Mouse (Mus musculus) left cerebral cortex, adult 2 months (tissue): ENCODE results near the gene Ube2r2. TPM values are rescaled to one million over a fixed set of nuclear protein-coding genes. Genes with fewer than 3 reads are reported as not detected.
A peak's percentile ranks its signal among the peaks of the same experiment; 100 is the strongest.

ENCODE experiments used
- DNase-seq, 2 experiments: peaks; one replicate each; pipeline ENCODE4 v3.0.0; 2021 to 2022; ENCODE audit warnings: low spot score in 2 of 2, mixed read lengths in 1 of 2; ENCODE audit errors: extremely low spot score in 1 of 2
- H3K27ac ChIP-seq: fragments of 200-600 bp; 2 replicates; pipeline ENCODE4 v1.8.1; 2022
- H3K4me3 ChIP-seq: fragments of 200-600 bp; 2 replicates; pipeline ENCODE4 v1.8.1; 2022
- CTCF ChIP-seq: fragments of 200-600 bp; IDR thresholded peaks from 2 replicates; pipeline ENCODE4 v1.8.1; 2022; ENCODE audit warnings: antibody characterized with exemption, mild to moderate bottlenecking, moderate library complexity
- intact Hi-C: fragments of 180-260 bp; cut with DNase I; formaldehyde crosslinking; loops from one replicate; pipeline ENCODE4 v1.15.1; 2025
- total RNA-seq, 2 experiments: library from RNA; stranded (reverse); gene quantifications; 2 replicates each; pipeline ENCODE4 v1.2.3; 2021

Gene Ube2r2
- total RNA-seq, 2 experiments from 2014 or later, result 78.8 to 80.9 TPM

DNA sequence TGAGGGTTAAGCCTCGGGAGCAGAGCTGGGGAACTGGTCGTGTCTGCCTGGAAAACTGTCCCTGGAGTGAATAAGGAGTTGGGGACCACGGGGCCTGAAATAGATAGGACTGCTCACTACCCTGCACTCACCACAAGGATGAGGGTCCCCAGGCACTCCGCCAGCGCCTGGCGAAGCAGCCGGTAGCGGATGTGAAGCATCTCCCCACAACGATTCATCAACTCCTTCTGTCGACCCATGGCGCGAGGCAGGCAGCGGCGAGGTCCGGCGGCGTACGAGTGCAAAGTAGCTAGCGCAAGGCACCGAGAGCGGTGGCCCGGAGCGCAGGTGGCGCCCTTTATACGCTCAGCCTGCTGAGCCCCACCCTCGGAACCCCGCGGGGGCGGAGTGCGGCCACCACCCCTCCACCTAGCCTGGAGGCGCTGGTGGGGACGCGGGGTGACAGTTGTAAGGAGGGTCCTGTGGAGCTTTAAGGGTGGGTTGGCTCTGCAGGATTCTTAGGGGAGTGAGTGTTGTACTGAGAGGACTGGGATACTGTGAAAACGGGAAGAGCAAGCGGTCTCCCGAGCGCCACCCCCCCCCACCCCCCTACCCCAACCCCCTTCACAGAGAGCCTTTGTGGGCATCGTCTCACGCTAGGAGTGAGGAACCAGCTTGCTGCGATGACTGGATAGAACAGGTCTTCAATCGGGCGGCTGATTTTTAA, 37.5 kb upstream of the Ube2r2 start, which contains the start of gene Aqp3:
Aqp3 (minus strand) TSS at position 313 of the 706 bp plus-strand sequence.
- Histone ChIP-seq H3K27ac (no peak within 1 kb of the TSS), H3K4me3 (peak within 1 kb of the TSS; percentile 43)
- intact Hi-C loops, result no loop called here
- peak in 1 of 2 experiments; percentile 19 for DNase-seq
- TF ChIP-seq CTCF, result no peak

DNA sequence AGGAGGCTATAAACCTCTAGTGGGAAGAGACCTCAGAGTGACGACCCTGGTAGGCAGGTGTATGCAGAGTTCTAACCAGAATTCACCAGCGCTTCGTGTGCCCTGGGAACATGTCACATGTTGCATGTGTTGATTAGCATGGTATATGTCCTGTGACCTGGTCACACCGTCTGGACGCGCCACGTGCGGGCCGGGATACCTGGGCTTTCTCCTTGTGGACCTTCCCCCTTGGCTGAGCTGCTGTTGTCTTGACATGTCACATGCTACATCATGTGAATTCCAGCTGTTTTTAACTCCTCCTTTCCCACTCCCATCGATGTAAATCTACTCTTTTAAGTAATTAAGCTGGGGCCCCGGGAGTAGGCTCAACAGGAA, 37.0 kb upstream of the Ube2r2 start:
- no peak for DNase-seq
- Histone ChIP-seq H3K27ac (no peak overlapping the region), H3K4me3 (no peak overlapping the region)
- intact Hi-C loops, result no loop called here
- TF ChIP-seq CTCF, result no peak

DNA sequence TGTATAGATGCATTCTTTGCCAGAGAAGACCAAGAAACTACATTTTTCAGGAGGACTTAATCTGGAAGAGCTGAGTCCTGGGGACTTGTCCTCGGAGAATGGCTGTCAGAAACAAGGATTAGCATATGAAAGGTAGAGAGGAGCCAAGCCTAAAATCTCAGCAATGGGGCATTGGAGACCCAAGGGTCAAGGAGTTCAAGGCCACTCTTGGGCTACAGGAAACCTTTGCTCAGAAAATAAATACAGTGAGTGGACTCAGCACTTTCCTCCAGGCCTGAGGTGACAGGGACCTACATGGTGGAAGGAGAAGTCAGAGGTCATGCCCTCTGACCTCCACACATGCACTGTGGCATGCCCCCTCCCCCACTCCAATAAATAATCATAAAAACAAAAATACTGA, 34.6 kb upstream of the Ube2r2 start:
- DNase-seq, result no peak
- Histone ChIP-seq H3K4me3 (no peak overlapping the region), H3K27ac (no peak overlapping the region)
- intact Hi-C loops, result no loop called here
- TF ChIP-seq CTCF, result no peak

DNA sequence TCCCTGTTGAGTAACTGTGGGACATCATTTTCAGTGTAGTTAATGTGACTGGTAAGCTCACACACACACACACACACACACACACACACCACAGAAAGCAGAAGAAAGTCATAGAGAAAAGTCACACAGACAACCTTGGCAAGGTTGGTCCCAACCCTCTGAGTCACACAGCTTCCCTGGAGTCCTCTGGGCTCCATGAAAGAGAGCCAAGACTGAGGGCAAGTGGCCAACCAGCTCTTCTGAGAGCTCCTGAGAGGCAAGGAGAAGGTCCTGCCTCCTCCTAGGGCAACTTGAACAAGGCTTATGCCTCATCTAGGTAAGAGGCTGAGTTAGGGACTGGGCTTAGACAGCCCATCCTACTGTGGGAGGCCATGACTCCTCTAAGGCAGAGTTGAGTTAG, 32.6 kb upstream of the Ube2r2 start:
- no peak overlapping the region for H3K27ac ChIP-seq
- no peak for DNase-seq
- TF ChIP-seq CTCF, result no peak
- no peak overlapping the region for H3K4me3 ChIP-seq
- intact Hi-C loops, result no loop called here

DNA sequence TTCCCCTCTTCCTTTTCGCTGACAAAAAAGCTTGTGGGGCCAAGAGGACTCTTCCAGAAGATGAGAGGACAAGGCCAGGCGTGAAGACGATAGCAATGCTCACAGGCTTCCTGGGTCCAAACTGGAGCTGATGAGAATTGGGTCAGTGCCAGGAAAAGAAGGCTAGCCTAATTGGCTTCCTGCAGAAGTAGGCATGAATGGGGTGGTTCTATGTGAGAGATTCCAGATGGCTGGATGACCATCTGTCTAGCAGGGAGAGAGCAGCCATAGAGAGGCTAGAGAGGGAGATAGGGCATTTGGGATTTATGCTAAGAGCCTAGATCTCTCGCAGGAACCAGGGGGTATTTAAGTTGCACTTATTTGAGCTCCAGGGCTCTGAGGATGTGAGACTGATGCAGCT, 28.1 kb upstream of the Ube2r2 start:
- Histone ChIP-seq H3K27ac (no peak overlapping the region), H3K4me3 (no peak overlapping the region)
- intact Hi-C loops, result no loop called here
- DNase-seq, result no peak
- no peak for TF ChIP-seq CTCF

DNA sequence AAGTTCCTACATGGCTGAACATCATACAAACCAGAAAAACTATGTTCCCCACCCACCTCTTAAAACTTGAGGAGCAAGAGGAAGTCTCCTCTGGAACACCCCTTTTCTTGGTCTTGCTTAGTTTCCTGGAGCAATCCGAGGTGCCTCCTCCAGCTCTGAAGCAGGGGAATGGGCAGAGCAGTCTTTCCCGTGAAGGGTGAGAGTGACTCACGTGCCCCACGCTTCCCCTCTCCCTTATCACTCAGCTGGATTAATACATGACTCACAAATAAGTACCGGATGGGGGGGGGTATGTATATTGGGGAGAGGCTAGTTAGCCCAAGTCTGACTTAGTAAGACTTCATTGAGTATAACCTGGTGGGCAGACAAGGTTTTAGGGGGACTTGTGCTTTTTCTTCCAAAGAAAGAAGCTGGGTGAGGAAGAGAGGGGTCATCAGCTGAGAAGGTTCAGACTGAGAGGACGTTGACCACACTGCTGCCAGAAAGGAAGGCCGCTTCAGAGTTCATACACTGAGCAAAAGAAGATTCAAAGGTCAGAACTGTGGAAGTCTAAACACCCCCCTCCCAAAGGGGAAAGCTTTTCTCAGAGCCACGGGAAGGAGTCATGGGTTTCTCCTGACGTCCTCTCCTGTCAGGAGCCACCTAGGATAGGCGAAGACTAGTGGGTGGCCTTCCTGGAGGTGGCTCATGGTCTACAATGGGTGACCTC, 26.7 kb upstream of the Ube2r2 start:
- intact Hi-C loops, result no loop called here
- no peak for DNase-seq
- Histone ChIP-seq H3K27ac (no peak overlapping the region), H3K4me3 (no peak overlapping the region)
- TF ChIP-seq CTCF, result no peak

DNA sequence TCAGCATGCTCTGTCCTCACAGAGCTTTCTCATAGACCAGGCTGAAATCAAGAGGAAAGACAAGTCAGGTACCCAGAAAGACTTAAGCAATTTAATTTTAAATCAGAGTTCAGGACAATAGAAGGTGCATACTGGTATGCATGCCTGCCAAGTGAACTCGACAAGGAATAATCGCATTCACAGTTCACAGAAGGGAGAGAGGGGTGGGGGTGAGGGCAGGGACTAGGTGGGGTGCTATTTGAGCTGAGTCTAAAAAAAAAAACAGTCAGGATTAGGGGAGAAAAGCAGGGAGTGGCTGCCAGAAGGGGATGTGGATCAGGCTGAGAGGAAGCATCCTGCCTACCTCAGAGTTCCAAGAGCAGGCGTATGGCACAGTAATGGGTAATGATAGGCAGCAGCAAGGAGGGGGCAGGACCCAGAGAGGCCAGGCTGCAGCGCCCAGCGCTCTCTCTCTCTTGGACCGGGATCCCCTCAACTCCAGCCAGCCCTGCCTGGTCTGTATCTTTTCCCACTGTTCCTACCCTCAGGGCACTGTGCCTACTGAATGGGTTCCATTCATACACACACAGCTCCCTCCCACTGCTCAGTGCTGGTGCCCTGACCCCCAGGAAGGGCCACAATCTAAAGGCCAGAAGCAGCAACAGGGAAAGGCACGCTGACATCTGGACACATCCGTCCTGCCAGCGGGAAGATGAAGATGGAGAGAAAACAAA, 21.0 kb upstream of the Ube2r2 start:
- TF ChIP-seq CTCF, result no peak
- Histone ChIP-seq H3K4me3 (no peak overlapping the region), H3K27ac (no peak overlapping the region)
- no peak for DNase-seq
- intact Hi-C loops, result no loop called here

DNA sequence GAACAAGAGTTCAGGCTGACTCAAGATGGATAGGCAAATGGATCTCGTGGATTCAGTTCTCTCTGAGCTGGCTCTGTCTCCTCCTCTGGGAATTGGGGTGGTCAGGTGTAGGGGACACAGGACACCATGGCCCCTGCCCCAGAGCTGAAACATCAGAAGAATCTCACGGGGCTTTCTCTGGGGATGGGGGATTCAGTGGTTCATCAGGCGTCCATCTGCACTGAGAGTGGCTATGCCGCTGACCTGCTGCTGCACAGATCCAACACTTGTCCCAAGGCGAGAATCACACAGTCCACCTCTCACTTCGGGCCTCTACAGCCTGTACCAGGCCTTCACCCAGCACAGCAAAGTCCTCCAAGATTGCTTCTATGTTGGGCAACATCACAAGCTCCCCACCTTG, 20.5 kb upstream of the Ube2r2 start:
- intact Hi-C loops, result no loop called here
- no peak overlapping the region for H3K4me3 ChIP-seq
- DNase-seq, result no peak
- H3K27ac ChIP-seq, result no peak overlapping the region
- TF ChIP-seq CTCF, result no peak

DNA sequence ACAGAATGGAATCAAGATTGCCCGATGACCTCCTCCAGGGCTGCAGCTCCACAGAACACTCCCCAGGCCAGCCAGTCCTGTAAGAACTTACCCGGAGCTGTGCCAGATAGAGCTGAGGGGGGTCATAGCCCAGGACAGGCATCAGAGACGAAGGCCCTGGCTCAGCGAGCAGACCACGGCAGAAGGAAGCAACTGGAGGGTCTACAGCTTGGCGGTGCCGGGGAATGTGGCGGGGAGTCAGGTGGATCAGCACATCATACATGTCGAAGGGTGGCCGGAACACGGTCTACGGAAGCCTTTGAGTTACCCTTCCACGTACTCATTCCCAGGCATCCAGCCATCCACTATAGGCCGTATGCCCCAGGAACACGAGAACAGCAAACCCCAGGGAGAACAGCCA, 19.8 kb upstream of the Ube2r2 start:
- DNase-seq, result no peak
- intact Hi-C loops, result no loop called here
- H3K4me3 ChIP-seq, result no peak overlapping the region
- no peak overlapping the region for H3K27ac ChIP-seq
- TF ChIP-seq CTCF, result no peak

DNA sequence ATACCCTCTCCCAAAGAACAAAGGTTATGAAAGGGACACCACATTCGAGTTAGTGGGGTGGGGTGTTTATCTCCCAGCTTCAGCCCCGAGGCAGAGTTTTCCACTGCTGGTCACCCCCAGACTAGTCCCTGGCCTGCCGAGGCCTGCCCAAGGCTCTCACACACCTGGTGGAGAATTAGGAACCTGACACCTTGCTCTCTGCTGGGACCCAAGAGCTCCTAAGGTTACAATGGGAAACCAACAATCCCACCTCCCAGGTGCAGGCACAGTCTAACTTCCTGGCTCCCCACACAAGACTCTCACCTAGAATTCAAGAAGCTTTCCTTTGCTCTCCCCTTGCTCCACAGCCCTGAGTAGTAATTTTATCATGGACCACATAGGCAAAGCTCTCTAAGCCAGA, 18.7 kb upstream of the Ube2r2 start:
- no peak for DNase-seq
- intact Hi-C loops, result no loop called here
- TF ChIP-seq CTCF, result no peak
- no peak overlapping the region for H3K4me3 ChIP-seq
- no peak overlapping the region for H3K27ac ChIP-seq

DNA sequence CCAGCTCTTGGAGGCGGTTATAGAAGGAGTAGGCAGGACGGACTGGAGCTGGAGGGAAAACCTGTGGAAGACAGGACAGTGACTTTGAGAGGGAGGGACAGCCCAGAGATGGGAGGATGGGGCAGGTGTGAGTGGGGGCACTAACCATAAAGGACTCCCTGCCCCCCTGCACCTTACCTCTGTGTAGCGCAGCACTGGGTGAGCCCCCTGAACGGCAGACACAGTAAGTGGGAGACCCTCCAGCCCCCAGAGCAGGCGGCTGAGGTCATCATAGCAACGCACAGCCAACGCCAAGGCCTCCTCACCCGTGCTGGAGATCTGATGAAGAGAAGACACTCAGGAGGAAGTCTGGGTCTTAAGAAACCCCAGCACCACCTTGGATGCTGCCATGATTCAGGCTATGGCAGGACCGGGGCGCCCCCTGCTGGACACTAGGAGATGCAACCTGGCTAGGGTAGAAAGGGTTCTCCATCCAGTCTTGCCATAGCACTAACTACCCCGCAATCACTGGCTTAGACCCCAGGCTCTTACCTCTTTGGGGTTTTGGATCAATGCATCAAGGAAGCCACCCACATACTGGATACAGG, 16.7 kb upstream of the Ube2r2 start:
- no peak overlapping the region for H3K27ac ChIP-seq
- peak; percentile 84 for TF ChIP-seq CTCF
- intact Hi-C loops, result loop anchor here (1.0 kb wide), 1 partner anchor 68 kb away; no protein-coding TSS in a partner anchor

More for the DNA sequence above, 16.7 kb upstream of the Ube2r2 start:
- peak; percentile 54 to 57 for DNase-seq
- no peak overlapping the region for H3K4me3 ChIP-seq
